Mouse (Mus musculus) E14TG2a.4 (cell line): Measurements from ENCODE around the gene Enpp1.

ENCODE experiments used
- H3K27me3 ChIP-seq: 2 replicates; pipeline ENCODE4 v1.6.1; 2014; ENCODE audit warnings: low read length, control low read depth; ENCODE audit not compliant: insufficient read depth
- H3K36me3 ChIP-seq: 2 replicates; pipeline ENCODE4 v1.6.1; 2014; ENCODE audit warnings: low read length, control low read depth; ENCODE audit not compliant: insufficient read depth
- H3K4me1 ChIP-seq: replicated peaks from 2 replicates; pipeline ENCODE4 v1.6.1; 2014; ENCODE audit warnings: low read depth, low read length, control low read depth
- H3K4me3 ChIP-seq: replicated peaks from 2 replicates; pipeline ENCODE4 v1.5.1; 2014; ENCODE audit warnings: mild to moderate bottlenecking, low read length
- H3K9me3 ChIP-seq: 2 replicates; pipeline ENCODE4 v1.6.1; 2014; ENCODE audit warnings: low read length, control low read depth
- CTCF ChIP-seq: conservative IDR thresholded peaks from 2 replicates; pipeline ENCODE4 v1.5.1; 2014; ENCODE audit warnings: low read length
- NANOG ChIP-seq: IDR thresholded peaks from 2 replicates; pipeline ENCODE4 v1.6.1; 2014; ENCODE audit warnings: borderline replicate concordance, low read length, mixed read lengths
- POU5F1 ChIP-seq: IDR thresholded peaks from 2 replicates; pipeline ENCODE4 v1.6.1; 2014; ENCODE audit warnings: low read length, borderline replicate concordance

Enpp1 gene

DNA sequence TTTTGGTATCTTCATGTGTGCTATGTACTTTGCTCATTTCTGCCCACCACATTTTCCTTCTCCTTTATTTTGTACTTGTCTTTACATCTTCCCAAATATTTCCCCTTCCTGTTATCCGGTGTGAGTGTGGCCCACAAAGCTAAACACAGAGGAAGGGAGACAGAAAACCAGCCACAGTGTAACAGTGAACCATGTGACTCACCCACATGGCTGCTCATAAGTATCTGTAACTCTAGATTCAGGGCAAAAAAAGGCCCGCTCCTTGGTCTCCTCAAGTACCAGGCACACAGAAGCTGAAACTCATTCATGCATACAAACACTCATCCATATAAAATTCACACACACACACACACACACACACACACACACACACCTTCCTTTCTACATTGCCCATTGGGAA, 108.9 kb downstream of the Enpp1 start:
- no peaks in the 10 kb centered on the region for H3K9me3 ChIP-seq
- H3K36me3 ChIP-seq = peaks cover 7% of the 10 kb centered on the region
- no peak overlapping the region for H3K4me3 ChIP-seq
- TF ChIP-seq CTCF (no peak), NANOG (no peak), POU5F1 (no peak)
- no peaks in the 10 kb centered on the region for H3K27me3 ChIP-seq
- H3K4me1 ChIP-seq = peaks cover 4% of the 10 kb centered on the region; the same call in 1 of the 2 replicates

DNA sequence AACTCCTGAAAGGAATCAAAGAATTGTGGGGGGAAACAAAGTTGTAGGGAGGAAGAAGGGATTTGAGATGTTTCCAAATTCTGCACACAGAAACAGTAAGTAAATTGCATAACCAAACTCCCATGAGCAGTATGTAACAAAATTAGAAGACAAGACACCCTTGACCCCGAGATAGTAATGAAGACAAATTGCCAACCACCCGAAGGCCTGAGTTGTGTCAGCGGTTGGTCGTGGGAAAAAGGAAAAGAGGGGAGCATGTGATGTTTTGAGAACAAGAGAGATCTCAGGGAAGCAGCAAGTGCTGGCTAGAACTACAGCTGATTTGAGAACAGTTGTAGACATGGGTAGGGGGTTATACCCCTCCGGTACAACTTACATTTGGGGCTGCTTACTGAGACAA, 112.2 kb downstream of the Enpp1 start:
- Histone ChIP-seq H3K4me3 (no peak overlapping the region), H3K27me3 (no peaks in the 10 kb centered on the region), H3K4me1 (peaks cover 22% of the 10 kb centered on the region), H3K36me3 (peaks cover 25% of the 10 kb centered on the region), H3K9me3 (no peaks in the 10 kb centered on the region)
- no peak for TF ChIP-seq NANOG
- no peak for TF ChIP-seq CTCF
- TF ChIP-seq POU5F1 = no peak

DNA sequence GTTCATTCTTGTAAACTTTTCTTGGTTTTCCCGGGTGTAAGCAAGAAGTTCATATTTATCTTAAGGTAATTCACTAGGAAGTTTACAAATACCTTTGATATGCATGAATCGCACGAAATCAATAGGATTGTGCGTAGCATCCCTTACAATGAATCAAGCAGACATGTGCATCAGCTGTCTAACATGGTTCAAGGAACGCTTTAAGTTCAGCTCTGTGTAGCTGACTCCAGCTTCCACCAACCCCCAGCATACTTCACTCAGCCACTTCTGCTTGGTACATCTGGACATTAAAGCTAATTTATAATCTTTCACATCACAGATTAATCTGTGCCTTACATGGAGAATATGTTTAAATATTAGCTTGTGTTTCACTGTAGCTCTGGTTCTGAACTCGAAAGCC, 113.3 kb downstream of the Enpp1 start:
- H3K4me3 ChIP-seq = no peak overlapping the region
- TF ChIP-seq CTCF (no peak), POU5F1 (no peak), NANOG (no peak)
- no peaks in the 10 kb centered on the region for H3K9me3 ChIP-seq
- H3K4me1 ChIP-seq = peaks cover 31% of the 10 kb centered on the region
- no peaks in the 10 kb centered on the region for H3K27me3 ChIP-seq
- H3K36me3 ChIP-seq = peaks cover 25% of the 10 kb centered on the region

- TF ChIP-seq NANOG = no peak
- TF ChIP-seq CTCF = no peak
- TF ChIP-seq POU5F1 = no peak
- Histone ChIP-seq H3K27me3 (no peaks in the 10 kb centered on the region), H3K4me3 (no peak overlapping the region), H3K4me1 (peaks cover 39% of the 10 kb centered on the region), H3K36me3 (peaks cover 25% of the 10 kb centered on the region), H3K9me3 (peaks cover 5% of the 10 kb centered on the region; the same call in 1 of the 2 replicates)
Observed at GRCm38 (mm10) chr10:24597789-24598188, 114.2 kb downstream of the Enpp1 start.

GRCm38 (mm10) chr10:24596869-24597339, 115.1 kb downstream of the Enpp1 start:
- peak overlapping the region; percentile 92 for H3K4me3 ChIP-seq
- peaks cover 25% of the 10 kb centered on the region for H3K36me3 ChIP-seq
- no peak for TF ChIP-seq NANOG
- no peak for TF ChIP-seq POU5F1
- no peak for TF ChIP-seq CTCF
- H3K9me3 ChIP-seq = peaks cover 6% of the 10 kb centered on the region; the same call in 1 of the 2 replicates
- no peaks in the 10 kb centered on the region for H3K27me3 ChIP-seq
- H3K4me1 ChIP-seq = peaks cover 48% of the 10 kb centered on the region

- H3K9me3 ChIP-seq = peaks cover 6% of the 10 kb centered on the region; the same call in 1 of the 2 replicates
- peak overlapping the region; percentile 92 for H3K4me3 ChIP-seq
- no peak for TF ChIP-seq CTCF
- TF ChIP-seq NANOG = no peak
- TF ChIP-seq POU5F1 = no peak
- peaks cover 55% of the 10 kb centered on the region for H3K4me1 ChIP-seq
- peaks cover 25% of the 10 kb centered on the region for H3K36me3 ChIP-seq
- H3K27me3 ChIP-seq = no peaks in the 10 kb centered on the region
Observed at GRCm38 (mm10) chr10:24596003-24596868, 115.7 kb downstream of the Enpp1 start.

- H3K9me3 ChIP-seq = peaks cover 6% of the 10 kb centered on the region; the same call in 1 of the 2 replicates
- TF ChIP-seq POU5F1 (no peak), NANOG (0 out of 2 replicates have a peak, but pooled peaks have one; percentile 24)
- peaks cover 60% of the 10 kb centered on the region for H3K4me1 ChIP-seq
- peaks cover 25% of the 10 kb centered on the region for H3K36me3 ChIP-seq
- no peaks in the 10 kb centered on the region for H3K27me3 ChIP-seq
- H3K4me3 ChIP-seq = peak within 1 kb of the TSS; percentile 92
Observed at GRCm38 (mm10) chr10:24595250-24596002, 116.5 kb downstream of the Enpp1 start, which contains the start of gene Ccn2. Gene Ccn2, plus strand, starts transcription at chr10:24595442.

DNA sequence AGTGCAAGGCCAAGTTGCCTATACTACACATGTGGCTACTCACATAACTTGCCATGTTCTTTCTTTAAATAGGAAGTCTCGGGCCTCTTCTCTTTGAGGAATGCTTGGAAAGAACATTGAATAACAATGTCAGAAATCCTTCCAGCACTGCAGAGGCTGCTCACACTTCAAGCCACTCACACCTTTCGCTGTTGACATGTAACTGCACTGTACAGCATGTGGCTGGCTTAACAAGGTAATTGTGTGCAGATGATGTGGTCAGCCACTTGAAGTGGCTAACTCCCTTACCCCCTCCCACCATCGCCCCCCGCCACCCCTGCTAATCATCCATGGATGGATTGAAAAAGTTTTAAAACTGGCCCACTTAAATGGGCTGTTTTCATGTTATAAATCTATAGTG, 118.4 kb downstream of the Enpp1 start:
- TF ChIP-seq POU5F1 (no peak), CTCF (no peak), NANOG (no peak)
- Histone ChIP-seq H3K36me3 (peaks cover 21% of the 10 kb centered on the region), H3K4me3 (no peak overlapping the region), H3K4me1 (peaks cover 77% of the 10 kb centered on the region), H3K9me3 (peaks cover 6% of the 10 kb centered on the region; the same call in 1 of the 2 replicates), H3K27me3 (no peaks in the 10 kb centered on the region)
